Mouse (Mus musculus): ENCODE data around the gene Hist1h1d. TPM values are rescaled to one million over a fixed set of nuclear protein-coding genes. Genes with fewer than 3 reads are reported as not detected.
"Not testable (repeated sequence)": the region's sequence is repeated elsewhere in the genome, so short reads cannot be mapped to it uniquely, and the experiment has no call there.

Hist1h1d gene
- polyA plus RNA-seq, 1 experiment from 2014 or later = 0.86 TPM

DNA sequence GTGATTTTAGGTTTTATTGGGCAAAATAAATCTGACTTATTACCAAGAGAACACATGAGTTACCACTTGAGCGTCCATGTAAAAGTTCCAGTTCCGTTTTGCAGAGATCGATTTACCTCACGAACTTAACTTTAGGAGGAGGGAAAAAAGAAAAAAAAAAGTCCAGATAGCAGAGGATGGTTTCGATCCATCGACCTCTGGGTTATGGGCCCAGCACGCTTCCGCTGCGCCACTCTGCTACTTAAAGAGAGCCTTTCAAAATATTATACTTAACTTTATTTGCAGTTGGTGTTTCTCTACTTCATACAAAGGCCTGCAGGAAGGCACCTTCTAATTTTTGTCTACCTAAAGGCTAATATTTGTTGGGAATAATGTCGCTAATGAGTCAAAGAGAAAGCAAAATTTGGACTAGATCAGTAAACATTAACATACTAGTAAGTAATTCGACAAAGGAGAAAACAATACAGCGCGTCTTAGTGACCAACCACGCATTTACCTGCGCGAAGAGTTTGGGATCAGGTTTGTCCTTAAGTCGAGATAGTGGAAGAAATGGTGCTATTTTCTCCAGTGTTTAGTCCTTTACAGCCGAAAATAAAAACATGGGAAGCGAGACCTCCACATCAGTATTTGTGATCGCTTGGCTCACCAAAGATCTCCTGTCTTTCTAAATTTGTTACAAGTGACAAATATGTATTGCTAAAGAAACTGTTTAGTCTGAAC, 22.7 kb upstream of the Hist1h1d start:
- ATAC-seq (ENCODE audit: borderline replicate concordance, extremely low read depth, low FRiP score, low TSS enrichment) = no peak
- under 1% methylated on average over 20 of the region's 20 CpGs for WGBS

DNA sequence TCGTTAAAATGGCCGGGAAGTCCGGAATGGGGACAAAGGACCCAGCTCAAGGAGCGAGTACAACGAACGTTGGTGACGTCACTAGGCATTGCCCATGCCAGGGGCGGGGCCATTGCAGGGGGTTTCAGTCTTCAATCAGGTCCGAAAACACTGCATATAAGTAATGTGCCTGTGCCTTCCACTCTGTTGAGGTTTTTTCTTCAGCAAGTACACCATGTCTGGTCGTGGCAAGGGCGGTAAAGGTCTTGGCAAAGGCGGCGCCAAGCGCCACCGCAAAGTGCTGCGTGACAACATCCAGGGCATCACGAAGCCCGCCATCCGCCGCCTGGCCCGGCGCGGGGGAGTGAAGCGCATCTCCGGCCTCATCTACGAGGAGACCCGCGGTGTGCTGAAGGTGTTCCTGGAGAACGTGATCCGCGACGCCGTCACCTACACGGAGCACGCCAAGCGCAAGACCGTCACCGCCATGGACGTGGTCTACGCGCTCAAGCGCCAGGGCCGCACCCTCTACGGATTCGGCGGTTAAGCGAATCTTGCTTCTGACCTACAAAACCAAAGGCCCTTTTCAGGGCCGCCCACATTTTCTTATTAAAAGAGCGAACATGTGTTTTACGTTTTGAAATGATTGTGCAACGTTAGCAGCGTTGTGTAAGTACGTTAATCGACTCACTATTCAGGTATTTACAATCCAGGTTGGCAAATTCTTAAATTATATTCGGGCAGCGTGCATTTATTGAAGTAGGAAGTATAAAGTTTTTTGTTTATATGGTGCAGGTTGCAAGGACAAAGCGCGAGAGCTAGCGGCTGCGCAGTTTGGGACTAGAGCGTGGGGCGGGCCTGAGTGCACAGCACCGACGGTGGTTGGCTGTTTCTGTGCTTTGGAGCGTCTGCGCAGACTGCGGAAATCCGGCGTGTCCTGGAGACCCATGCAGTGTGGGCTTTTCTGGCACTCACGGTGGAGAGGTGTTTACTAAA, 21.9 kb upstream of the Hist1h1d start, which contains the start of gene Hist1h4h:
Gene Hist1h4h (plus strand): TSS at position 150 of the 975 bp plus-strand sequence.
- H3K4me3 ChIP-seq = peak within 1 kb of the TSS; percentile 48
- H3K36me3 ChIP-seq = no peaks in the 10 kb centered on the region
- peaks cover 32% of the 10 kb centered on the region for H3K4me1 ChIP-seq
- peak within 1 kb of the TSS; percentile 98 for H3K27ac ChIP-seq
- no peaks in the 10 kb centered on the region for H3K9me3 ChIP-seq
- peak within 1 kb of the TSS; percentile 57 for H3K9ac ChIP-seq
- H3K27me3 ChIP-seq = no peaks in the 10 kb centered on the region
- under 1% methylated on average over 64 of the region's 70 CpGs for WGBS
- peak; percentile 77 for ATAC-seq (ENCODE audit: borderline replicate concordance, extremely low read depth, low FRiP score, low TSS enrichment)
- H3K4me2 ChIP-seq = peak within 1 kb of the TSS; percentile 66

More for the DNA sequence above, 22.7 kb upstream of the Hist1h1d start:
- H3K9ac ChIP-seq = peak overlapping the region; percentile 57
- peak overlapping the region; percentile 66 for H3K4me2 ChIP-seq
- no peaks in the 10 kb centered on the region for H3K27me3 ChIP-seq
- H3K4me3 ChIP-seq = peak overlapping the region; percentile 48
- H3K36me3 ChIP-seq = no peaks in the 10 kb centered on the region
- H3K27ac ChIP-seq = peak overlapping the region; percentile 98
- H3K9me3 ChIP-seq = no peaks in the 10 kb centered on the region
- H3K4me1 ChIP-seq = peaks cover 32% of the 10 kb centered on the region

DNA sequence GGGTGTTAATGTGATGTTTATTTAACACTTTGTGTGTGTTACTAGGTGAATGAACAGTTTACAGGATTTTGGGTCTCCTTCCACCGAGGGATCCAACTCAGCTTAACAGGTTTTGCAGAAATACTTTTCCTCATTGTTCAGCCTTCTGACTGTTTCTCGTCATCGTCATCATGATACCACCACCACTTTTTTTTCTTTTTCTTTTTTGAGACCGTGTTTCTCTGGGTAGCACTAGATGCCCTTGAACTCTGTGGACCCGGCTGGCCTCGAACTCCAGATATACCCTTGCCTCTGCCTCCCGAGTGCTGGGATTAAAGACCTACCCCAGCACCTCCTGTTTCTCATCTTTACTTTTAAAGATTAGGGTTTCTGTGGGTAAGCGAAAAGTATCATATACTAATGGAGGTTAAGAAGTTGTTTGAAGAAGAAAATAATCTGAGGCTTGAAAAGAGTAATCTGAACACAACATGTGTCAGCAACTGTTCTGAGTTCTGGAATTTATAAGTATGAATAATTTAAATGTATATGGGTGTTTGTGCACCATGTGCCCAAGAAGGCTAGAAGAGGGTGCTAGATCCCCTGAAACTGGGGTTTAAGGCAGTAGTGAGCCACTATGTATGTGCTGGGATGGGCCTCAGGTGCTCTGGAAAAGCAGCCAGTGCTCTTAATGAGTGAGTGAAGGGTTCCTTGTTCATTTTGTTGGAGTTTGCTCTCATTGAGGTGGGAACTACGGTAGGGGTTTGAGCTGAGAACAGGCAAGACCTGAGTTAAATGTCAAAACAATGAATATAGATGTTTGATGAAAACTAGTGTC, 20.6 kb upstream of the Hist1h1d start:
- Histone ChIP-seq H3K9me3 (no peaks in the 10 kb centered on the region), H3K4me2 (peak overlapping the region; percentile 66), H3K9ac (peak overlapping the region; percentile 49), H3K4me1 (peaks cover 39% of the 10 kb centered on the region), H3K27me3 (no peaks in the 10 kb centered on the region), H3K4me3 (peak overlapping the region; percentile 48), H3K36me3 (no peaks in the 10 kb centered on the region), H3K27ac (peak overlapping the region; percentile 98)
- 11% methylated on average over 9 of the region's 9 CpGs for WGBS
- no peak for ATAC-seq (ENCODE audit: borderline replicate concordance, extremely low read depth, low FRiP score, low TSS enrichment)

DNA sequence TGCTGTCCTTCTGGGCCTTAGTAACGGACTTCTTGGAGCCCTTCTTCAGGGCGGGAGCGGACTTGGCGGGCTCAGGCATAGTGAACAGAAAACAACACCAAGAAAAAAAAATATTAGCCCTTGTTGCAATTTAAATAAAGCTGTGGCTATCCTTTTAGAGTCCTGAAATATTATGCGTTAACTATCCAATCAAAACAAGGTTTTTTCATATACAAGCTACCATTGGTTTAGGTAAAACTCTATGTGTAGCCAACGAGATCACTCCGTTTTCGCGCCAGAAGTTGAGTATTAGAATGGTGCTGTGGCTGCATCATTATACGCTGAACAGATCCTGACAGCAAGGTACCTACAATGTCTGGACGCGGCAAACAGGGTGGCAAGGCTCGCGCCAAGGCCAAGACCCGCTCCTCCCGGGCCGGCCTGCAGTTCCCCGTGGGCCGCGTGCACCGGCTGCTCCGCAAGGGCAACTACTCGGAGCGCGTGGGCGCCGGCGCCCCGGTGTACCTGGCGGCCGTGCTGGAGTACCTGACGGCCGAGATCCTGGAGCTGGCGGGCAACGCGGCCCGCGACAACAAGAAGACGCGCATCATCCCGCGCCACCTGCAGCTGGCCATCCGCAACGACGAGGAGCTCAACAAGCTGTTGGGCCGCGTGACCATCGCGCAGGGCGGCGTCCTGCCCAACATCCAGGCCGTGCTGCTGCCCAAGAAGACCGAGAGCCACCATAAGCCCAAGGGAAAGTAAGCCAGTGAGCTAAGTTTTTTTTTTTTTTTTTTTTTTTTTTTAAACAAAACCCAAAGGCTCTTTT, 19.3 kb upstream of the Hist1h1d start, which contains the start of gene Hist1h2af:
Gene Hist1h2af (plus strand): TSS at position 347 of the 808 bp plus-strand sequence.
- WGBS = under 1% methylated on average over 28 of the region's 53 CpGs
- H3K4me2 ChIP-seq = peak within 1 kb of the TSS; percentile 66
- not testable (repeated sequence) for H3K9me3 ChIP-seq, H3K36me3 ChIP-seq, H3K27me3 ChIP-seq
- peak within 1 kb of the TSS; percentile 61 for H3K9ac ChIP-seq
- ATAC-seq (ENCODE audit: borderline replicate concordance, extremely low read depth, low FRiP score, low TSS enrichment) = peak; percentile 53; the same call in 1 of the 2 replicates
- peak within 1 kb of the TSS; percentile 48 for H3K4me3 ChIP-seq
- peaks cover 36% of the 10 kb centered on the region for H3K4me1 ChIP-seq
- H3K27ac ChIP-seq = peak within 1 kb of the TSS; percentile 98

DNA sequence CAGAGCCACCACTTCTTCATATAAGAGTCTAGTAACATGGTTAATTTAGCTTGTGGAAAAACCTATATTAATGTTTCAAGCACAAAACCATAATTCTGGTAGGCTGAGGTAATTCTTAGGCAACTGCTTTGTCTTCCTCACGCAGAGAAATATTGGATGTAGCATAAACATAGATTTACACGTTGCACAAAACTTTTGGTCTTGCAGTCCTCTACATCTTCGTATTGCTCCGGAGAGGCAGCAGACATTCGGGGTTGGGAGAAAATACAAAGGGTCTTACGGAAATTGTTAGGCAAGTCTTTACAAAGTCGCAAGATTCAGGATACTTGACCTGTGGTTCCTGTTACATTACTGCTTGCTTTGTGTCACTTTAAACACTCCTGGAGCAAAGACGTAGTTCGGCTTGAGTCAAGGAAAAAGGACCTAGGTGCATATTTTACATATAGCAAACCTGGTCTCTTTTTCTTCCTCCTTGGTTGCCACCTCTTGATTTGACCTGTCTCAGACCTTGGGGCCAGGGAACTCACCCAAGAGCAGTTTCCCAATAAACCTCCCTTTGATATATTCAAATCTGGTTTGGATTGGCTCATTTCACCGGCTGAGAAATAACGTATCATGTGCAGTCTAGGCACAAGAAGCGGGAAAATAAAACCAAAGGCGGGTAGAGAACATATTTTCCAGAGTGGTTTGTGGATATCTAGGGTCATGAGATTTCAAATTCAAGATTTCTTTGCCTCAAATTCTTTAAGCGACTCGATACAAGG, 18.5 kb upstream of the Hist1h1d start:
- Histone ChIP-seq H3K4me1 (peaks cover 31% of the 10 kb centered on the region), H3K4me3 (peak overlapping the region; percentile 48), H3K4me2 (peak overlapping the region; percentile 66), H3K36me3 (no peaks in the 10 kb centered on the region), H3K9me3 (no peaks in the 10 kb centered on the region), H3K27ac (peak overlapping the region; percentile 98), H3K9ac (peak overlapping the region; percentile 61), H3K27me3 (no peaks in the 10 kb centered on the region)
- WGBS = 1% methylated on average over 15 of the region's 15 CpGs
- no peak for ATAC-seq (ENCODE audit: borderline replicate concordance, extremely low read depth, low FRiP score, low TSS enrichment)

DNA sequence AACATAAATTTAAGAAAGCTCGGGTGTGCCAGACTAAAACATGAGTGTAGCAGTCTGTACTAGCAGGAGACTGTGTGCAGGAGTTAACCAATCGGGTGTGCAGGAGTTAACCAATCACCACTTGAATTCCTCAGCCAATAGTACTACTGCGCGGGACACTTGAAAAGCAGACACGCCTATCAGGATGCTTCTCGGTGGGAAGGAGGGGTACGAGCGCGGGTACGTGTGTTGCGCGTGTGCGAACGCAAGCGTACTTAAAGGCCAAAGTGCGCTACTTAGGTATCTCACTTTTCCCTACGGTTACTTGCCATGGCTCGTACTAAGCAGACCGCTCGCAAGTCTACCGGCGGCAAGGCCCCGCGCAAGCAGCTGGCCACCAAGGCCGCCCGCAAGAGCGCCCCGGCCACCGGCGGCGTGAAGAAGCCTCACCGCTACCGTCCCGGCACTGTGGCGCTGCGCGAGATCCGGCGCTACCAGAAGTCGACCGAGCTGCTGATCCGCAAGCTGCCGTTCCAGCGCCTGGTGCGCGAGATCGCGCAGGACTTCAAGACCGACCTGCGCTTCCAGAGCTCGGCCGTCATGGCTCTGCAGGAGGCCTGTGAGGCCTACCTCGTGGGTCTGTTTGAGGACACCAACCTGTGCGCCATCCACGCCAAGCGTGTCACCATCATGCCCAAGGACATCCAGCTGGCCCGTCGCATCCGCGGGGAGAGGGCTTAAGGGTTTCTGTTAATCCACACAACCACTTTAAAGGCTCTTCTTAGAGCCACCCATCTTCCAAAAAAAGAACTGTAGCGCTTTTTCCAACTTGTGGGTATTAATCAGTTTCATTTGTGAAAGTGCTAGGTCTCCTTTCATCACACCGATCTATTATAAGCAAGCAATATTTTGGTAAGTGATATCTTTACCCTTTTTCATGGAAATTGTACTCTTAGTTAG, 17.7 kb upstream of the Hist1h1d start, which contains the start of gene Hist1h3g:
Gene Hist1h3g (plus strand): TSS at position 286 of the 939 bp plus-strand sequence.
- WGBS = under 1% methylated on average over 41 of the region's 62 CpGs
- Histone ChIP-seq H3K27ac (peak within 1 kb of the TSS; percentile 98), H3K4me1 (peaks cover 31% of the 10 kb centered on the region), H3K9ac (peak within 1 kb of the TSS; percentile 61), H3K4me2 (peak within 1 kb of the TSS; percentile 66), H3K4me3 (peak within 1 kb of the TSS; percentile 48)
- not testable (repeated sequence) for H3K36me3 ChIP-seq, H3K9me3 ChIP-seq, H3K27me3 ChIP-seq
- peak; percentile 89 for ATAC-seq (ENCODE audit: borderline replicate concordance, extremely low read depth, low FRiP score, low TSS enrichment)

DNA sequence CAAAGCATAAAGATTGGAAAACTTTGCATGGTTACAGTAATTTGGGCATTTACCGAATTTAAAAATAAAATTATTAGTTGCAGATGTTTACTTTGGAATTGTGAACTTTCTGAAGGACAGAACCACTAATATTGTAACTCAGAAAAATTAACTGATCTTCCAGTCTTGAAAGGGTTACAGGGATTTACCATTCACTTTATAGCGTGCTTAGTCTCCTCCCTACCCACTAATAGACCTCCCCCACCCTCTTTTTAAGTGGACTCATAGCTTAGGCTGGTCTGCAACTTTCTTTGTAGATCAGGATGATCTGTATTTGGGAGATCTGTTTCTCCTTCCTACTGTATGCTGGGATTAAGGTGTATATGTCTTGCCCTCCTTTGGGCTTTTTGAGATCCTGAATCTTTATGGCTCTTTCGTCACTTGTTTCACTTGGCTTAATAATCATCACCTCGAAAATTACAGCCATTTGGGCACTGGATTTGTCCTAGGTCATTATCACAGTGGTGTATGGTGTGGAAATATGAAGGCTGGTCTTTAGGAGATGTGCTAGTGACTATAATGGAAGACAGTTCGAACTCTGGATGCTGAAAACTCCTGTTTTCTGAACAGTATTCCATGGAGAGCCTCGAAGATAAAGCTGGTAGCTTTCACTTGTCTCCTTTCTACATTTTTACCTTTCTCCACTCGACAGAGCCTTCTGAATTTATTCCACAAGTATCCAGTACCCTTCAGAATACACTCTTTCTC, 16.8 kb upstream of the Hist1h1d start:
- H3K4me2 ChIP-seq = peak overlapping the region; percentile 66
- H3K9me3 ChIP-seq = no peaks in the 10 kb centered on the region
- H3K27ac ChIP-seq = peak overlapping the region; percentile 98
- no peaks in the 10 kb centered on the region for H3K36me3 ChIP-seq
- no peak for ATAC-seq (ENCODE audit: borderline replicate concordance, extremely low read depth, low FRiP score, low TSS enrichment)
- WGBS = 13% methylated on average over 7 of the region's 7 CpGs
- peak overlapping the region; percentile 58 for H3K9ac ChIP-seq
- H3K4me3 ChIP-seq = peak overlapping the region; percentile 48
- H3K4me1 ChIP-seq = peaks cover 31% of the 10 kb centered on the region
- H3K27me3 ChIP-seq = no peaks in the 10 kb centered on the region

DNA sequence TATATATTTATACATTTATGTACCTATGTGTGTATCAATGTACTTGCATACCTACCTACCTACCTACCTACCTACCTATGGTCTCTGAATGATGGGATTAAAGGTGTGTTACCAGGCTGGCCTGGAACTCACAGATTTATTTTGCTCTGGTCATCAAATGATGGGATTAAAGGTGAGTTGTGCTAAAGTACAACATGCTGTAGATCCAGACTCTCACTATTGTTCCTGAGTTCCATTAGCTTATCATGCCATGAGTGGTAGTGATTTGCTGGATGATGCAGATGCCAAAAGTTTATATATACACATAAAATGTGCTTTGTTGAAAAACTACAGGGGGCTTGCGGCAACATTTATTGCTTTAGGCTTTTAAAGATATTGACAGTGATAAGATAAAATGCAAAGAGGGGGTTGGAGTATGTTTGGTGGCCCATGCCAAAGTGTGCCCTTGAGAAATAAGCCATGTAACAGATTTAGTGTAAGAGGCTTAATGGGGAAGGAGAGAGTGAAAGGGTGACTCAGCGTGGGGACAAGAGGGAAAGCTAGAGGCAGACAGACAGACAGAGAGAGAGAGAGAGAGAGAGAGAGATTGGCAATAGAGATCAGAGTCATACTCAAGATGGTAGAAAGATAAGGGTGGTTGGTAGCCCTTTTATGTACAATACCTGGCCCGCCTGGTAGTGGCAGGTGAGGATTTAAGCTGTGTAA, 15.9 kb upstream of the Hist1h1d start:
- no peaks in the 10 kb centered on the region for H3K27me3 ChIP-seq
- no peak for ATAC-seq (ENCODE audit: borderline replicate concordance, extremely low read depth, low FRiP score, low TSS enrichment)
- no peaks in the 10 kb centered on the region for H3K9me3 ChIP-seq
- H3K4me2 ChIP-seq = peak overlapping the region; percentile 66
- peak overlapping the region; percentile 48 for H3K4me3 ChIP-seq
- H3K4me1 ChIP-seq = peaks cover 29% of the 10 kb centered on the region
- no peaks in the 10 kb centered on the region for H3K36me3 ChIP-seq
- H3K27ac ChIP-seq = 0 out of 2 replicates have a peak overlapping the region, but pooled peaks have one; percentile 41
- H3K9ac ChIP-seq = peak overlapping the region; percentile 11; the same call in 1 of the 2 replicates
- WGBS = 41% methylated on average over 3 of the region's 3 CpGs
